Mouse (Mus musculus): ENCODE measurements around the gene Nup214.
A peak's percentile ranks its signal among the peaks of the same experiment; 100 is the strongest.

The Nup214 gene

DNA sequence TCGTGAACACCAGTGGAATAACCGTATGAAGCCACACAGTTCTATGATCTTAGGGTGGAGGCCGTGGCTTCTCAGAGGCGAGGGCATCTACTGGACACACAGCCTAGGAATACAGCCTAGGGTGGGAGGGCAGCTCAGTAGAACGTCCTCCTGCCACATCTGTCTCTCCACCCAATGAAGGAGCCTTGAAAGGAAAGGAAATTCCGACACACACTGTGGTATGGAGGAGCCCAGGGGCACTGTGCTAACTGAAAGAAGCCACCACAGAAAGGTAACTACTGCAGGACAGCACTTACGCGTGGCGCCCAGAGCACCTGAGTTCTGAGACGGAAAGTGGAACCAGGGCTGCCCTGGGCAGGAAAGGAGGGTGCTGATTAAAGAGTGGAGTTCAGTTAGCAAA, 96.5 kb downstream of the Nup214 start:
- no peak for DNase-seq (ENCODE audit: low spot score in 2 of 2)

DNA sequence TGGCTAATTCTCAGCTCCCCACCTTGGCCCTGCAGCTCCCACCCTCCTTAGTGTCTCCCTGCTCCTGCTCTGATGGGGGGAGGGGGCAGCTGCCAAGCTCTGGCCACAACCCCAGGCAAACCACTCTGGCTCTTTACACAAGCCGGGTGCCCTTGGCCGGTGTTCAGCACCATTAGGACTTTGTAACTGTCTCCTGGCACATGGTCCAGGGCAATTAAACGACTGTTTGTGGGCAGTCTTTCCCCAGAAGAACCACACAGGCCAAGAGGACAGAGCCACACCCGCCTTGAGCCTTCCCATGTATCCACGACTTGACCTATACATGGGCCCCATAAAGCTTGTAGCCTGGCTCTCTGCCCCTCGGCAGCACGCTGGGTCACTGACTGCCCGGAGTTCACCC, 100.2 kb downstream of the Nup214 start:
- DNase-seq (ENCODE audit: low spot score in 2 of 2), result no peak

DNA sequence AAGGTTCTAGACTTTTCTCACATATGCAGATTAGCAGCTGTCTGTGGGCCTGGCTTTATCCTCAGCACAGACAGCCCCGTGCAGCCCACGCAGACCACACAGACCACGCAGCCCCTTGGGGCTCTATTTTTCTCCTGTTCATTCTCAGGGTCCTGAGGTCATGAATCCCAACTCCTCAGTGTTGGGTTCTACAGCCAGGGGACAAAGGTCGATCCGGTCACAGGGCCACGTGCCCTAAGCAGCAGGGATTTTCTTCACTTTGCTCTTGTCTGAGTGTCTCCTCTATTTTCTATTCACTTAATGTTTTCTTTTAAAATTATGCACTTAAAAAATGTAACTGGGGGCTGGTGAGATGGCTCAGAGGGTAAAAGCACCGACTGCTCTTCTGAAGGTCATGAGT, 101.1 kb downstream of the Nup214 start:
- DNase-seq (ENCODE audit: low spot score in 2 of 2), result no peak

DNA sequence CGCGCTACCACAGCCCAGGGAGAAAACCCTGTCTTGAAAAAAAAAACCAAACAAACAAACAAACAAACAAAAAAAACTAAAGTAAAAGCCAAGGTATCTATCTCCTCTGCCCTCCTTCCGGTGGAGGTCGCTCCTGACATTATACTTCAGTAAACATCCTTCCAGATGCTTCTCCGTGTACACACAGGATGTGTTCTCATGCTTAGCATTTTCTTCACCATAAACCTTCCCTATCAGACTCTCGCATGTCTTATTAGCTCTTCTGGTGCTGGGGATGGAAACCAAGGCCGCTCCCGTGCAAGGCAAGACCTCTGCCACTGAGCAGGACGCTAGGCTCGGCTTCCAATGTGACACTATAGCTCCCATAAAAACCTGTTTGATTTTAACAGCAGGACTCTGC, 103.5 kb downstream of the Nup214 start:
- DNase-seq (ENCODE audit: low spot score in 2 of 2), result no peak

DNA sequence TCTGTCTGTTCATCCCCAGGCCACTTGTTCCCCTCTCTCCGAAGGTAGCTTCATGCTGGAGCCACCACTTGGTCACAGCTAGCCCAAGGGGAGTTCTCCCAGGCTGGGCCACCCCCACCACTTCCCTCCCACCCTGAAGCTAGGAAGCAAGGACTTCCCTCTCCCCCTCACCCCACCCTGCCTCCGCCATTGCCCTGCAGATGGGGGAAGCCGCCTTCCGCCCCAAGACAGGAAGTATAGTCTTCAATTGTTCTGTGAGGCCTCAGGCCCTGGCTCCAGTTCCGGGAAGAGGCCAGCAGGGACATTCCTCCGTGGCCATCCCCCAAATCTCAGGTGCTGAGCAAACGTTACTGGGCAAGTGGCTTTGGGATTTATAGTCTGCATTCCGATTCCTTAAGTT, 104.3 kb downstream of the Nup214 start:
- DNase-seq (ENCODE audit: low spot score in 2 of 2), result peak; percentile 73 to 75

DNA sequence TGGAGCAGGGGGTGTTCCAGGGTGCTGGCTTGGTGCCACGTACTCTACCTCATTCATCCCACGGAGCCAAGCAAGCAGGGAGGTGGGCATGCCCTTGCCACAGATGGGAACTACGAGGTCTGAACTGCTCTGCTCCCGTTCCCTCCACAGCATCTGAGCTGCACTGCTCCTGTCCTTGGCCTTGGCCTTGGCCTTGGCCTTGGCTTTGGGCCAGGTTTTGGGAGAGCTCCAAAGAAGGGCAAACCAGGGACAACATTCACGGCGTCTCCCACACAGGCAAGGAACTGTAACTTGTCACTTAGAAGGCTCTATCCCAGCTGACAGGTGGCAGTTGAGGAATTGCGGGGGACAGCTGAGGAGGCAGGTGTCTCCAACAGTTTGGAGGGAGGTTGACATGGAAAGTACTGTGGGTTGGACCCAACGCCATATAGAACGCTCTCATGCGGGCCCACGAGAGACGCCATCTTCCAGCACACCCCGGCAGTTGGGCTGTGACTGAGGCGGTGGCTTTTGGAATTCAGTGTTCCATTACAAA, 105.0 kb downstream of the Nup214 start:
- DNase-seq (ENCODE audit: low spot score in 2 of 2), result no peak

DNA sequence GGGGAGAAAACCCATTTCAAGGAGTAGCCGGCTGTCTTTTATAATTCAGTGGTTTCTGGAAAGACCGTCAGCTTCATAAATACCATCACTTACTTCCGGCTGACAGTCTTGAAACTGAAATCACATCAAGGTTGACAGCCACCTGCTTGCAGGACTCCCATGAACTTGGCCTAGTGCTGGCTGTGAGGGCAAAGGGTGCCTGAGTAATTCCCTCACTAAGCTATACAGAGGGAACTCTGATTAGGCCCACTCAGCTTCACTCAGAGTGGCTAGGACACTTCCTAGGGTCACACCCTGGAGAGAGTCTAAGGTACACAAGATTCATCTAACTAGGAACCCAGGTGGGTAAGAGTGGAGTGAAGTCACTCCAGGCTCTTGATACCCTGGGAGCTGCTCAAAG, 106.4 kb downstream of the Nup214 start:
- DNase-seq (ENCODE audit: low spot score in 2 of 2), result peak in 1 of 2 experiments; percentile 24

DNA sequence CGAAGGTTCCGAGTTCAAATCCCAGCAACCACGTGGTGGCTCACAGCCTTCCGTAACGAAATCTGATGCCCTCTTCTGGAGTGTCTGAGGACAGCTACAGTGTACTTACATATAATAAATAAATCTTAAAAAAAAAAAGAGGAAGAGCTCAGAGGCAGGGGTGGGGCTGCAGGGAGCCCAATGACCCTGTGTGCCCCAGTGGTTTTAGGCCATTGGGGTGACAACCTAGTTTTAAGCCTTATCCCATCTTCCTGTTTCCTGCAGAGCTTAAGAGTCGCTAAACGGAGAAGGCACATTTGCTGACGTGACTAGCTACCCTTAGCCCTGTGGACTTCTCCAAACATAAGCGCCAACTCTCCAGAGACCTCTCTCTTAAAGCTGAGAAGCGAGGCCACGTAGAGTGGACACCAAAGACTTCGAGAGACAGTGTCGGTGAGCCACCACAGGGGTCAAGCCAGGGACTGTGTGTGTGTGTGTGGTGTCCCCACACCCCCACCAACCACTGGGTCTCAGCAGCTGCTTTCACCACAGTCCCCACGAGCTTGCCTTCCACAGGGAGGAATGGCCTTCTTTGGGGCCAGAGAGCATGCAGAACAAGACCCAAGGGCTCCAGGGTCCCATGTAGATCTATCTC, 107.2 kb downstream of the Nup214 start:
- peak; percentile 54 to 66 for DNase-seq (ENCODE audit: low spot score in 2 of 2)

DNA sequence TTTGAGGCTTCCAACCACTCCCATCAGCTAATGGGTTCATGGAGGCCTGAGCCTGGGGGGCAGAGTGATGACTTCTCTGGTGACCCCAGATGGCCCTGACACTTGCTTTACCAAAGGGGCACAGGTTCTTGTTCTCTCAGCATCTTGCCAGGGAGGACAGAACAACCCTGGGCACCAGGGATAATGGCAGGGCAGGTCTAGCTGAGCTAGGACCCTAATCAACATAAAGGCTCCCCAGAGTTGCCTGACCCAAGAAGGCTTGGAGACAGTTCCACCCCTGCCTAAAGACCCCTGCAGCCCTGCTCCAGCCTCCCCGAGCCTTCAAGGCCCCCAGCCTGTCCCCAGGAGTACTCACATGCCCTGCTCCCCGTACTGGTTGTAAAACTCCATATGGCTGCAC, 108.0 kb downstream of the Nup214 start:
- DNase-seq (ENCODE audit: low spot score in 2 of 2), result no peak

DNA sequence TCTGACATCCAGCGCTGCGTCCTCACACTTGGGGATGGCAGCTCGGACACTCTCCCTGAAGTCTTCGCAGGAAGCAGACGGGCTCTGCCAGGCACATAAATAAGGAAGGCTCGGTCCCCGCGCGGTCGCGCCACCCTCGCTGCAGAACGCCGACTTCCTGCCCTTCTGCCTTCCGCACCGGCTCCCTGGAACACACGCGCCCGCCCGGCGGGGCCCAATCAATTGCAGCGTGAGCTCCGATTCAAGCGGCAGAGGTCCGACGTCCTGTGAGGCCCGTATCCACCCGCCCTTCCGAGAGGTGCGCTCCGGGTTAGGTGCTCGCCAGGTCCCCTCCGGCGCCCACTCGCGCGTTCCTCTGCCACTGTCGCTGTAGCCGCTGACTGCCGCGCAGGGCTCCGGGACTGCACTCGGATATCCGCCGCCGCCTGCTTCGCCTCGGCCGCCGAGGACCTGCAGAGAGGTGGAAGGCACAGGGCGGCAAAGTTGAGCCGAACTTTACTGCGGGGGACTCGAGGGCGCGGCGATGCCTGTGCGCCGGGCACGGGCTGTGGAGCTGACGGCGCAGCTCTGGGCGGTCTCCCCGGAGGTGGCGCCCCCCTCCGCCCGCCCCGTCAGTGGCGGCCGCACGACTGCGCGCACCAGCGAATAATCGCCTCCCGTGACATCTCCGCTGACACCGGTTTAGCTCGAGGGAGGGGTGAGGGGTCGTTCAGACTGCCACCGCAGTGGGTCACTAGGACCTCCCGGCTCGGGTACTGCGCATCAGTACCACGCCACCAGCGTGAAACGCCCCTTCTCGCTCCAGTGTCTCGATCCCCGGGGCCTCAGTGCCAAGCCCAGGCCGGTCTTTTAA, 109.1 kb downstream of the Nup214 start:
- peak; percentile 76 to 77 for DNase-seq (ENCODE audit: low spot score in 2 of 2)

DNA sequence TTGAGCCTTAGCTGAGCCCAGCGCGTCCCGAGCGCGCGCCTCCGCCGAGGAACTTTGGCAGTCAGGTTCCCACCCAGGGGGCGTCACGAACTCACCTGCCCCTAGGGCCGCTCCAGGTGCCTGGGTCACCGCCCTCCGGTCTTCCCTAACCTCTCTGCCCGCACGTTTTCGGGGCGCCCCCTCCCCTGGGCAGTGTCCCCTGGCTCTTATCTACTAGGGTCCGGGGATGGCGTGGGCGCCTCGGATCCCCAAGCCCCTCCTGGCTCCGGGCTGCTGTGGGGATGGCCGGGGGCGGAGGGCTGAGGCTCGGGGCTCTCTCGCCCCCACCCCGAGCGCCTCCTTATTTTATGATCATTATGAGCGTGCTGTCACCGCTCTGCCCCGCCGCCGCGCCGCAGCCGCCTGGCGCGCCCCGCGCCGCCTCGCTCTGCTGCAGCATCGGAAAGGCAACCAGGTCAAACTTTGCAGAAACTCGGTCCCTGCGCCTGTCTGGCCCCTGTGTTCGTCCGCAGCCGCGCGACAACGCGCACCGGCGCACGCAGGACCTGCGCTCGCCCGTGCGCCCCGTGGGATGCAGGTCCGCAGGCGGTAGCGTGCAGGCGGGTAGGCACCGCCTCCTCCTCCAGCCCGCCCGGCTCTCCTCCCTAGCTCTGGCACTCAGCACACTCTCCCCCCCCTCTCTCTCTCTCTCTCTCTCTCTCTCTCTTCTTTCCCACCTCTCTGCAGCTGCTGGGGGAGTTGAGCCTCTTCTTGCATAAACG, 110.1 kb downstream of the Nup214 start, which contains the start of gene Fam78a:
Gene Fam78a (minus strand): TSS at position 747 of the 761 bp plus-strand sequence.
- peak; percentile 61 to 62 for DNase-seq (ENCODE audit: low spot score in 2 of 2)

DNA sequence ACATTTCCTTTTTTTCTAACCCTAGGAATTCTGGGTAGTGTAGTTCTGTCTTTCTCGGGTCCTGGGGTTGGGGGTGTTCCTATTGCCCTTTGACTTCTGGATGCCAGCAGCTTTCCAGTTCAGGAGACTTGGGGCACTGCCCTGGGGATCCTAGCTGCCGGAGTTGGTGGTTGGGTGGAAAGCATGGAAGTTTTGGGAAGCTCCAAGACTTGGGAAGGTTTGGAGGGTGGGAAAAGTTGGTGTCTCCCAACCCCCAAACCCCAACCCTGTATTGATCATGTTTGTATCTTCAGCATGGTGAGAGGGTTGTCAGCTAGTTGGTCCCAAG, 110.6 kb downstream of the Nup214 start:
- no peak for DNase-seq (ENCODE audit: low spot score in 2 of 2)

DNA sequence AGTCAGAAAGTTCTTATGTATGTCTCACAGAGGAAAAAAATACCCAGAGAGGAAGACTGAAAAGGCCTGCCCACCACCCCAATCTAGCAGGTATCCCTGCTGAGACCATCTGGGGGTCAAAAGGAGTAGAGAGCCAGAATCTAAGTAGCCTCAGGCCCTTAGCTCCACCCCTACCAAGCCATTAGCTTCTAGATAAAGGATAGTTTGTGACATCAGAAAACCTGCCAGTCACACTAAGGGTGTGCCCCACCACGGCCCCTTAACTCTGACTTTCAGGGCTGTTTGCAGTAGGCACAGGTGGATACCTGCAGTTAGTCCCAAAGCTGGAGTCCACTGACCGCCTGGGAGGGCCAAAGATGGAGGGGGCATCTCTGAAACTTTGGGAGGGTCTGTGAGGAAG, 111.0 kb downstream of the Nup214 start:
- DNase-seq (ENCODE audit: low spot score in 2 of 2), result peak; percentile 37 to 66

DNA sequence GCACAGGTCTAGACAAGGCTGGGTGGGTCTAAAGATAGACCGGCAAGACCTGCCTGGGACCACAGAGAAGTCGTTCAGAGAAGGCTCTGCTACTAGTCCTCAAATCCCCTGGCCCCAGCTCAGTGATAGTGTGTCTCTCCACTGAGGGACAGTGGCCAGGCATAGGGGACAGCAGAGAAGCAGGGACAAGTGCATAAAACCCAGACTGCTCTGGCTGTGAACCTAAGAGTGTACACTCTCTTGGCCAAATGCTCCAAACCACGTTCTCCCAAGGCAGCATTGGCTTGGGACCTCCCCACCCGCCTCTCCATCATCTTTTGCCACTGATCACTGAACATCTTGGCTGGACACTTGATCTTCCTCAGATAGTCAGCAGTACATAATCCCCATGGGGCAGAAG, 113.4 kb downstream of the Nup214 start:
- DNase-seq (ENCODE audit: low spot score in 2 of 2), result no peak

DNA sequence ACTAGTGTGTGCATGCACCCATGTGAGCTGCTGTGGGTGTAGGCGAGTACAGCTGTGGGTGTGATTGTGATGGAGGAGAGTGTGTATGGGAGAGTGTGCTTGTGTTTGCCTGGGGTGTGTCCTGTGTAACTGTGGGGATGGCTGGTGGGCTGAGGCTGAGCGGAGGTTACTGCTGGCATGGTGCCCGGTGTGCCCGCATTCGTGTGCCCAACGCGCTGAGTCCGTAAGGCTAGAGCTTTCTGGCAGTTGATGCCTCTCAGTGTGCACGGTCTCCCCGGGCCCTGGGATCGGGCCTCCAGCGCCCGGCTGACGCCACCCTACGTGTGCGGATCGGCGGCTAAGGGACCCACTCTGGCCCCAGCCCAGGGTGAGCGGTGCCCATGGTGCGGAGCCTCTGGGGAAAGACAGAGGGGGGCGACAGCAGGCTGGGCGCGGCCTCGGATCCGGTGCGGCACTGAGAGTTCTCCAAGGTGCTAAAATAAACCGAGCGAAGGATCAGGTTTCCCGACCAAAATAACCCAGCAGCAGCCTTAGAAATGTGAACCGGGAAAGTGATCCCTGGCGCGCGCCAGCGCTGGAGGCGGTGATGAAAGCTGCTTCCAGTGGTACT, 114.2 kb downstream of the Nup214 start:
- DNase-seq (ENCODE audit: low spot score in 2 of 2), result no peak

DNA sequence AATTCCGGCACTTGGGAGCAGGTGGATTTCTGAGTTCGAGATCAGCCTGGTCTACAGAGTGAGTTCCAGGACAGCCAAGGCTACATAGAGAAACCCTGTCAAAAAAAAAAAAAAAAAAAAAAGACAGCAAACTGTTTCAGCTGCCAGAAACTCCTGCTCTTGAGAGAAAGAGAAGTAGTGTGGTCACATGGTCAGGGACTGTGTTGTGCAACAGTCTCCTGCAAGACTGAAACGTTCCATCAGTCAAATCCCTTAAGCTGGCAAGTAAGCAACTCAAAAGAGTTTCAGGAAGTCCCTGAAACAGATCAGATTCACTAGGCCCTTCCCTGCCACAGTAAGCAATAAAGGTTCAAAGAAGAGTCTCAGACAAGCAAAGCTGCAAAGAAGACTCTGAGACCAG, 115.4 kb downstream of the Nup214 start:
- no peak for DNase-seq (ENCODE audit: low spot score in 2 of 2)

DNA sequence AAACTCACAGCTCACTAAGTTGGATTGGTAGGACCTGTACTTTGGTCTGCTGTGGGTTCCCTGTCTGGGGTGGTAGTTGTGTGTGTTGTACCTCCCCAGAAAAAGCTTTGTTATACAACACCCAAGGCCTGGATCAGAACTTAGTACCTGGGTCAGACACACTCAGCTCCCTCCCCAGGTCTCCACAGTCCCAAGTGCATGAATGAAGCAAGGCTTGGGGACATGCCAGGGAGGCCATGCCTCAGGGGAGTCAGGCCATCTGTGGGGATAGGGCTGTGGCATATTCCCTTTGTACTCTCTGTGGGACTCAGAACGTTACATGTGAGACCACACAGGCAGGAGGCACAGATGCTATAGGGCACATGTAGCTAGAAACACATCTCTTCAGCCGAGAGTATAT, 115.9 kb downstream of the Nup214 start:
- no peak for DNase-seq (ENCODE audit: low spot score in 2 of 2)

DNA sequence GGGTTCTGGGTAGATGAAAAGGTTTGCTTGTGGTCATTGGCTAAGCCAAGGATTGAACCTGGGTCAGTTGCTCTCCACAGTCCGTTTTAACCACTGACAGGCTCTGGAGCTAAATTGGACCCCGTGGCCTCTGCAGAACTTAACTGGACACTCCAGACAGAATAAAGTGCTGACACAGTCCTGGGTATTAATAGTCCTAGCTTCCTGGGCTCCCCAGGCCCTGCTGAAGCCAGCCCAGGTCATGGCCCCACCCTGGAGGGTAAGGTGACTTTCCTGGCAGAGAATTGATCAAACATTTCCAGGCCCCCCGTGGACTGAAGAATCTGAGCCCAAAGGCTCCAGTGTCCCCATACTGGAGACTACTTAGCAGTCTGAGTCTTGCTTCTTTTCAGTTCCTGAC, 117.7 kb downstream of the Nup214 start:
- no peak for DNase-seq (ENCODE audit: low spot score in 2 of 2)

DNA sequence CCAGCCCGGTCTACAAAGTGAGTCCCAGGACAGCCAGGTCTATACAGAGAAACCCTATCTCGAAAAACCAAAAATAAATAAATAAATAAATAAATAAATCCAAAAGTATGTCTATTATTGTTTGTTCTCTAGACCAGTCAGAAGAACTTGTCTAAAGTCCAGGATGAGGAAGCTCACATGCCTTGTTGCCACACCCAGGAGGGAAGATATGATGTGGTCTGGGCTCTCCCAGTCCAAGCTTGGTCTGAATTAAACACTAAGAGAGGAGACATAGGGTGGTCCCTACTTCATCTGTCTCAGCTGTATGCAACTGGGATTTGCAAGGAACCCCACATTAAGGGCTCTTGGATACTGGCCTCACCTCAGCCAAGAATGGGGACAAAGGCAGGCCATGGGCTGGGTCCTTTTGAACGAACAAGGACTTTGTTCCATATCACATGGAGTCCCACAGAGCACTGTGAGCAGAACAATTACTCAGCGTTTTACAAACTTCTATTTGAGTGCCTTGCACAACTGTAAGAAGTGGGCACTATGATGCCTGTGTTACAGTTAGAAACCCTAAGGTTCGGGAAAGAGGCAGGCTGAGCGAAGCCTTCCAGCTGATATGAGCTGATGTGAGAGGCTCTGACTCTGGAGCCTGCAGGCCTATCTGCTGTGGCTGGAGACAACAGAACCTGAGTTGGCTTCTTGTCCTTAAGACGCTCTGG, 119.9 kb downstream of the Nup214 start:
- DNase-seq (ENCODE audit: low spot score in 2 of 2), result no peak

DNA sequence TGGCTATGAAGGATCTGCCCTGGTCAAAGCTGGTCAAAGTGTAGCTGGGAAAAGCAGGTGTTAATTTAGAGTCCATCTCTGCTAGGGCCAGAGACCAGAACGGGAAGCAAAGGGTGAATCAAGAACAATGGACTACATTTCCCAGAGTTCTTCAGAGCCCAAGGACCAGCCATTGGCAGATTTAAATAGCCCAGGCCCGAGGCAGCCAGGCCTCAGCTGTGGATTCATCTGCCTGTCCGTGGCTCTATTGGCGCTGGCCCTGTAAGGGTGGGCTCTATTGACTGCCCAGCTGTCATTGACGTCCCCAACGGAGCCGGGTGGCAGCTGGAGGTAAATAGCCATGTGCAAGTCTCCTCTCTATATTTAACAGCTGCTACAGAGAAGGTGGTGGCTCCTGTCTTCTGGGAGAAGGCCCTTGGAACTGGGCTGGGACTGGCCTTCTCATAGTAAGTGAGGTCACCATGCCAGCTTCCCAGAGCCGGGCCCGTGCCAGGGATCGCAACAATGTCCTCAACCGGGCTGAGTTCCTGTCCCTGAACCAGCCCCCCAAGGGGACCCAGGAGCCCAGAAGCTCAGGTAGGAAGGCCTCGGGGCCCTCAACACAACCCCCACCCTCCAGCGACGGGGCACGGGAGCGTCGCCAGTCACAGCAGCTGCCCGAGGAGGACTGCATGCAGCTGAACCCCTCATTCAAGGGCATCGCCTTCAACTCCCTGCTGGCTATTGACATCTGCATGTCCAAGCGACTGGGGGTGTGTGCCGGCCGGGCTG, 121.3 kb downstream of the Nup214 start, which contains the start of gene Plpp7:
Gene Plpp7 (plus strand): TSS at position 178 of the 771 bp plus-strand sequence.
- no peak for DNase-seq (ENCODE audit: low spot score in 2 of 2)

DNA sequence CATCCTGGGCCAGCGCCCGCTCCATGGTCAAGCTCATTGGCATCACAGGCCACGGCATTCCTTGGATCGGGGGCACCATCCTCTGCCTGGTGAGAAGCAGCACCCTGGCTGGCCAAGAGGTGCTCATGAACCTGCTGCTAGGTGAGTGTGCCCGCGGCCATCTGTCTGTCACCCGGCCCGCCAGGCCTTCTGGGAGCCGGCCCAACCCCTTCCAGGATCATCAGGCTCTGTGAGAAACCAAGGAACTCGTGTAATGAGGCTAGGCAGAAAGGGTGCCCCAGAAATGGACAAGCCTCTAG, 121.8 kb downstream of the Nup214 start:
- no peak for DNase-seq (ENCODE audit: low spot score in 2 of 2)

Data from spleen, postnatal 36 days (tissue).